Mouse (Mus musculus): ENCODE results near the gene Ubr7. TPM values are rescaled to one million over a fixed set of nuclear protein-coding genes. Genes with fewer than 3 reads are reported as not detected.

Gene Ubr7
- polyA plus RNA-seq, 2 experiments = 39.9 to 48.2 TPM

- no peak overlapping the region for H3K9ac ChIP-seq (ENCODE audit: low read depth, low read length, severe bottlenecking)
- H3K36me3 ChIP-seq (ENCODE audit: control insufficient read depth, insufficient read depth, low read length) = peaks cover 17% of the 10 kb centered on the region
- no peak for TF ChIP-seq POLR2A (IDR thresholded peaks at IDR 0.05; ENCODE audit: borderline replicate concordance, extremely low read depth, insufficient read depth, insufficient read length)
- H3K27me3 ChIP-seq (ENCODE audit: control insufficient read depth, insufficient read depth, low read length) = no peaks in the 10 kb centered on the region
- WGBS = 96% methylated on average over 1 of the region's 1 CpGs
- no peak overlapping the region for H3K27ac ChIP-seq (replicated peaks; ENCODE audit: low read depth, low read length)
- ATAC-seq (ENCODE audit: low FRiP score, low read depth) (no peak), DNase-seq (ENCODE audit: low spot score) (no peak)
- no peaks in the 10 kb centered on the region for H3K4me1 ChIP-seq (ENCODE audit: control insufficient read depth, insufficient read depth, low read length)
- H3K9me3 ChIP-seq (ENCODE audit: control insufficient read depth, low read length) = no peaks in the 10 kb centered on the region
- H3K4me2 ChIP-seq (replicated peaks; ENCODE audit: low read depth, low read length, severe bottlenecking) = no peak overlapping the region
- H3K4me3 ChIP-seq (replicated peaks; ENCODE audit: low read length) = no peak overlapping the region
Measured at GRCm38 (mm10) chr12:102826399-102826798, 68.6 kb downstream of the Ubr7 start.

GRCm38 (mm10) chr12:102827119-102827518 is 69.4 kb downstream of the Ubr7 start:
- WGBS = 88% methylated on average over 1 of the region's 1 CpGs
- Histone ChIP-seq H3K9me3 (ENCODE audit: control insufficient read depth, low read length) (no peaks in the 10 kb centered on the region), H3K9ac (ENCODE audit: low read depth, low read length, severe bottlenecking) (no peak overlapping the region), H3K4me3 (replicated peaks; ENCODE audit: low read length) (no peak overlapping the region), H3K36me3 (ENCODE audit: control insufficient read depth, insufficient read depth, low read length) (peaks cover 17% of the 10 kb centered on the region), H3K4me1 (ENCODE audit: control insufficient read depth, insufficient read depth, low read length) (no peaks in the 10 kb centered on the region), H3K27ac (replicated peaks; ENCODE audit: low read depth, low read length) (no peak overlapping the region), H3K4me2 (replicated peaks; ENCODE audit: low read depth, low read length, severe bottlenecking) (no peak overlapping the region), H3K27me3 (ENCODE audit: control insufficient read depth, insufficient read depth, low read length) (no peaks in the 10 kb centered on the region)
- DNase-seq (ENCODE audit: low spot score) (no peak), ATAC-seq (ENCODE audit: low FRiP score, low read depth) (no peak)
- TF ChIP-seq POLR2A (IDR thresholded peaks at IDR 0.05; ENCODE audit: borderline replicate concordance, extremely low read depth, insufficient read depth, insufficient read length) = no peak

Other genes starting within 250 kb of the Ubr7 start
- 0.08 and 0.45 TPM in 2 replicates for gene Chga, start 203.0 kb upstream of the Ubr7 start, polyA plus RNA-seq (2012; rRNA removed)
- 0.23 and 0.44 TPM in 2 replicates for gene Chga, start 203.0 kb upstream of the Ubr7 start, polyA plus RNA-seq (2014; fragmentation: Nextera tagmentation; extraction: Ambion mirVana)
- 10.3 and 12.3 TPM in 2 replicates for gene Itpk1, start 53.0 kb upstream of the Ubr7 start, polyA plus RNA-seq (2012; rRNA removed)
- 8.3 and 9.1 TPM in 2 replicates for gene Itpk1, start 53.0 kb upstream of the Ubr7 start, polyA plus RNA-seq (2014; fragmentation: Nextera tagmentation; extraction: Ambion mirVana)
- 1.9 and 2.2 TPM in 2 replicates for gene Moap1, start 14.3 kb upstream of the Ubr7 start, polyA plus RNA-seq (2012; rRNA removed)
- 17.6 and 21.9 TPM in 2 replicates for gene Moap1, start 14.3 kb upstream of the Ubr7 start, polyA plus RNA-seq (2014; fragmentation: Nextera tagmentation; extraction: Ambion mirVana)
- gene Tmem251, start 14.2 kb upstream of the Ubr7 start, polyA plus RNA-seq (2012; rRNA removed) = 3.4 and 3.6 TPM in 2 replicates
- gene Tmem251, start 14.2 kb upstream of the Ubr7 start, polyA plus RNA-seq (2014; fragmentation: Nextera tagmentation; extraction: Ambion mirVana) = 10.9 and 11.2 TPM in 2 replicates
- gene Gm28051, start 202 bp upstream of the Ubr7 start, polyA plus RNA-seq (2012; rRNA removed) = not detected in 2 replicates
- gene Gm28051, start 202 bp upstream of the Ubr7 start, polyA plus RNA-seq (2014; fragmentation: Nextera tagmentation; extraction: Ambion mirVana) = not detected in 2 replicates
- gene Gon7, start 164 bp upstream of the Ubr7 start, polyA plus RNA-seq (2012; rRNA removed) = 11.0 and 16.9 TPM in 2 replicates
- 17.7 and 21.7 TPM in 2 replicates for gene Gon7, start 164 bp upstream of the Ubr7 start, polyA plus RNA-seq (2014; fragmentation: Nextera tagmentation; extraction: Ambion mirVana)
- gene Gm20604, start 705 bp downstream of the Ubr7 start, polyA plus RNA-seq (2012; rRNA removed) = 16.1 and 20.4 TPM in 2 replicates
- 23.1 and 27.1 TPM in 2 replicates for gene Gm20604, start 705 bp downstream of the Ubr7 start, polyA plus RNA-seq (2014; fragmentation: Nextera tagmentation; extraction: Ambion mirVana)
- gene Btbd7, start 120.5 kb downstream of the Ubr7 start, polyA plus RNA-seq (2012; rRNA removed) = 25.4 and 30.5 TPM in 2 replicates
- gene Btbd7, start 120.5 kb downstream of the Ubr7 start, polyA plus RNA-seq (2014; fragmentation: Nextera tagmentation; extraction: Ambion mirVana) = 23.0 and 24.5 TPM in 2 replicates
- not detected in 2 replicates for gene Cox8c, start 141.3 kb downstream of the Ubr7 start, polyA plus RNA-seq (2012; rRNA removed)
- not detected in 2 replicates for gene Cox8c, start 141.3 kb downstream of the Ubr7 start, polyA plus RNA-seq (2014; fragmentation: Nextera tagmentation; extraction: Ambion mirVana)
- gene Unc79, start 190.9 kb downstream of the Ubr7 start, polyA plus RNA-seq (2012; rRNA removed) = 0.45 TPM in 2 replicates
- gene Unc79, start 190.9 kb downstream of the Ubr7 start, polyA plus RNA-seq (2014; fragmentation: Nextera tagmentation; extraction: Ambion mirVana) = 0.04 and 0.19 TPM in 2 replicates